Mouse (Mus musculus): ENCODE data around the gene Adgrl2. TPM values are rescaled to one million over a fixed set of nuclear protein-coding genes. Genes with fewer than 3 reads are reported as not detected.

Adgrl2 gene
- polyA plus RNA-seq, 1 experiment from 2014 or later, result 132 TPM

DNA sequence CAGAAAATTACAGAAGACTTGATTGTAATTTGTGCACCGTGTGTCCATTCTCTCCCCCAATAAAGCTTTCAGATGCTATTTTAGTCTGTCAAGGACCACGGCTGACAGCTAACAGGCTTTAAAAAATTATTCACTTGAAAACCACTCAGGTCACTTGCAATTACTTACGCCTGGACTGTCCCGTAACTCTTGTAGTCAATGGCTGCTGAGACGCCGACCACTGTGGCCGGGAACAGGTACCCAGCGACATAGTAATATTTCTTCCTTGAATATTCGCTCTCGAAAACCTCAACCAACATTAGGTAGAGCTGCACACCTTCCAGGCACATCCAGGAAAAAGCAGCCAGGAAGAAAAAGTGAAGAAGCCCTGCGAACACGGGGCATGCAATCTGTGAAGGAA, 155.2 kb downstream of the Adgrl2 start:
- Histone ChIP-seq H3K36me3 (ENCODE audit: control insufficient read depth, insufficient read depth) (peaks cover 27% of the 10 kb centered on the region), H3K4me1 (replicated peaks; ENCODE audit: control insufficient read depth, insufficient read depth, low read length) (peaks cover 12% of the 10 kb centered on the region), H3K4me2 (ENCODE audit: low read length) (no peak overlapping the region)

DNA sequence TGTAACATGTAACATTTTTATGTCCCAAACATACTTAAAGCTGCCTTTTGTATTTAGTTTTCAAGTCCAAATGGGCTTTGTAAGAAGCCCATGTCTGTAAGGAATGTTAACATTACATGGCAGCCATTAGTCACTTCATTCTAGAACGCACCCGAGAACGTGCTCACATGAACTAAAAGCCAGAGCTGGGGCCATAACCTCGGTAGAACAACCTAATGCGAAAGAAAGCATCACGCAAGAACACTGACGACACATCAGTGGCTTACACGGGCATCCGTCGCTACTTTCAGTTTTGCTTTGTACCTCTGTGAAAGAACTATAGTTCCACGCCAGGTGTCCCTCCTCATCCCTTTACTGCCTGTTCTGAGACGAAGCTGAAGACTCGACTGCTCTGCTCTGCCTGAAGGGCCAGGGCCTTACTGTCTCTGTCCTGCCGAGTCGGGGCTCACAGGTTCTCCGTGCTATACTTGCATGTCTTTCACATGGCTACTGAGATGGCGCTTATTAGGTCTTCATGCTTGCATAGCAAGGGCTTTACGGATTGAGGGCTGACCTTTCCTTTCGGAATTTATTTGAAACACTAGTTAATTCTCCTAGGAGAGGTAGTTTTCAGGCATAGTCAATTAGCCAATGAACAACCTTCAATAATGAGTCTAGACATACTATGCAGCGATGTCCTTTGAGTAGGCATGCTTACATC, 157.1 kb downstream of the Adgrl2 start:
- Histone ChIP-seq H3K4me1 (replicated peaks; ENCODE audit: control insufficient read depth, insufficient read depth, low read length) (peaks cover 2% of the 10 kb centered on the region), H3K9me3 (ENCODE audit: control insufficient read depth, low read length) (no peaks in the 10 kb centered on the region), H3K4me2 (ENCODE audit: low read length) (no peak overlapping the region), H3K4me3 (replicated peaks; ENCODE audit: low read length) (no peak overlapping the region), H3K27ac (ENCODE audit: low read length) (no peak overlapping the region), H3K27me3 (replicated peaks; ENCODE audit: control insufficient read depth, insufficient read depth, low read length) (no peaks in the 10 kb centered on the region), H3K36me3 (ENCODE audit: control insufficient read depth, insufficient read depth) (peaks cover 27% of the 10 kb centered on the region), H3K9ac (replicated peaks; ENCODE audit: low read depth, low read length) (no peak overlapping the region)
- ATAC-seq, result no peak
- WGBS, result 93% methylated on average over 20 of the region's 20 CpGs

More for the DNA sequence above, 155.2 kb downstream of the Adgrl2 start:
- no peaks in the 10 kb centered on the region for H3K27me3 ChIP-seq (replicated peaks; ENCODE audit: control insufficient read depth, insufficient read depth, low read length)
- 83% methylated on average over 12 of the region's 12 CpGs for WGBS
- H3K9ac ChIP-seq (replicated peaks; ENCODE audit: low read depth, low read length), result no peak overlapping the region
- no peak overlapping the region for H3K27ac ChIP-seq (ENCODE audit: low read length)
- no peak for ATAC-seq
- H3K4me3 ChIP-seq (replicated peaks; ENCODE audit: low read length), result no peak overlapping the region
- no peaks in the 10 kb centered on the region for H3K9me3 ChIP-seq (ENCODE audit: control insufficient read depth, low read length)

DNA sequence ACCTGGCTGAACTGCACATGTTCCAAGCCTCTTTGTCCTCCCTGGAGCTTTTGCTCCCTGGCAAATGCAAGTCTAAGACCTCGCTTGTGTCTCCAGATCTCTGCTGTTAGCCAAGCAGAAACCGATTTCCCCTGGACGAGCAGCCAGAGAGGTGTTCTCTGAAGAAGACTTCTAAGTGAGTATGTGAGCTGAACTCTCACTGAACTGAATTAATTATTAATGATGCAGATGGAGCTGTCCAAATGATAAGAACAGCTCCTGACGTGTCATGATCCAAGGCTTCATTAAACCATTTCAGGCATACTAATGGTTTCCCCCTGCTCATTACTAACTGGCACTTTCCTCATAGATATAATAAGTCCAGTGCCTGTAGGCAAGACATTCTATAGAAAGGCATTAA, 158.4 kb downstream of the Adgrl2 start:
- H3K27ac ChIP-seq (ENCODE audit: low read length), result no peak overlapping the region
- H3K36me3 ChIP-seq (ENCODE audit: control insufficient read depth, insufficient read depth), result peaks cover 24% of the 10 kb centered on the region
- no peak overlapping the region for H3K9ac ChIP-seq (replicated peaks; ENCODE audit: low read depth, low read length)
- ATAC-seq, result no peak
- no peaks in the 10 kb centered on the region for H3K9me3 ChIP-seq (ENCODE audit: control insufficient read depth, low read length)
- H3K27me3 ChIP-seq (replicated peaks; ENCODE audit: control insufficient read depth, insufficient read depth, low read length), result no peaks in the 10 kb centered on the region
- 52% methylated on average over 4 of the region's 4 CpGs for WGBS
- H3K4me1 ChIP-seq (replicated peaks; ENCODE audit: control insufficient read depth, insufficient read depth, low read length), result no peaks in the 10 kb centered on the region
- H3K4me2 ChIP-seq (ENCODE audit: low read length), result no peak overlapping the region
- no peak overlapping the region for H3K4me3 ChIP-seq (replicated peaks; ENCODE audit: low read length)

DNA sequence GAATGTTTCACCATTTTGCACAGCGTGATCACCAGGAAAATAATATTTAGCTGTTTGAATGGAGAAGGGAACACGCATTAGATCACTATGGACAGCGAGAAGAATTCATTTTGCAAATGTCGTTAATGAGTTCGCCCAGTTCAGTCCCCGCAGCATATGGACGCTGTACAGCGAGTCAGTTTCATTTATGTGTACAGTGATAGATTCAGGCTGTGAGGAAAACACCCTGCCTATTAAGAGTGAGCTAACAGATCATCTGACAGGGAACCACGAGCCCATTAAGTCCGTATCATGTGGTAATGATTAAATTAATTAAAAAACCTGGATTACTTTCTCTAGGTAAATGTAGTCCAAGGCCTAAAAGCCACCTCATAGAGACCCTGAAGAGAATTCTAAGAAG, 161.8 kb downstream of the Adgrl2 start:
- Histone ChIP-seq H3K36me3 (ENCODE audit: control insufficient read depth, insufficient read depth) (peaks cover 6% of the 10 kb centered on the region), H3K9ac (replicated peaks; ENCODE audit: low read depth, low read length) (no peak overlapping the region), H3K4me1 (replicated peaks; ENCODE audit: control insufficient read depth, insufficient read depth, low read length) (no peaks in the 10 kb centered on the region), H3K27ac (ENCODE audit: low read length) (no peak overlapping the region), H3K27me3 (replicated peaks; ENCODE audit: control insufficient read depth, insufficient read depth, low read length) (no peaks in the 10 kb centered on the region), H3K4me2 (ENCODE audit: low read length) (no peak overlapping the region), H3K4me3 (replicated peaks; ENCODE audit: low read length) (no peak overlapping the region), H3K9me3 (ENCODE audit: control insufficient read depth, low read length) (no peaks in the 10 kb centered on the region)
- 56% methylated on average over 10 of the region's 10 CpGs for WGBS
- no peak for ATAC-seq

DNA sequence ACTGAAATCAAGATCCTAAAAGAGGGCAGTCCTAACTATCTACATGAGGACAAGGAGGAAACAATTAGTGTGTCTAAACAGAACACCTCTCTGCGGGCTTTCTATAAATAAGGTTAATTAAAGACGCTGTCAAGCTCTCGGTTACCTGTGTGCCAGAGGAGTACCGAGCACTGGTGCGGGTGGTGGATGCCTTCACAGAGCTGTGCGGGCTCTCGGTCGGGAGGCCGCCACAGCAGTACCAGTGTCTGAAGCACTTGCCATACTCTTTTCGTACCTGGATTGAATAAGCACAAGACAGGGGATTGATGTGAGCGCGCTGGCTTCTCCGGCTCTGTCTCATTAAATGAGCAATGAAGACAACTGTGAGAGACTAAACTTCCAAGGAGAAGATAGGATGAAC, 166.8 kb downstream of the Adgrl2 start:
- Histone ChIP-seq H3K4me2 (ENCODE audit: low read length) (no peak overlapping the region), H3K27ac (ENCODE audit: low read length) (no peak overlapping the region), H3K4me1 (replicated peaks; ENCODE audit: control insufficient read depth, insufficient read depth, low read length) (no peaks in the 10 kb centered on the region), H3K27me3 (replicated peaks; ENCODE audit: control insufficient read depth, insufficient read depth, low read length) (no peaks in the 10 kb centered on the region), H3K9me3 (ENCODE audit: control insufficient read depth, low read length) (no peaks in the 10 kb centered on the region), H3K36me3 (ENCODE audit: control insufficient read depth, insufficient read depth) (peaks cover 13% of the 10 kb centered on the region), H3K4me3 (replicated peaks; ENCODE audit: low read length) (no peak overlapping the region), H3K9ac (replicated peaks; ENCODE audit: low read depth, low read length) (no peak overlapping the region)
- ATAC-seq, result no peak
- WGBS, result 97% methylated on average over 13 of the region's 13 CpGs

DNA sequence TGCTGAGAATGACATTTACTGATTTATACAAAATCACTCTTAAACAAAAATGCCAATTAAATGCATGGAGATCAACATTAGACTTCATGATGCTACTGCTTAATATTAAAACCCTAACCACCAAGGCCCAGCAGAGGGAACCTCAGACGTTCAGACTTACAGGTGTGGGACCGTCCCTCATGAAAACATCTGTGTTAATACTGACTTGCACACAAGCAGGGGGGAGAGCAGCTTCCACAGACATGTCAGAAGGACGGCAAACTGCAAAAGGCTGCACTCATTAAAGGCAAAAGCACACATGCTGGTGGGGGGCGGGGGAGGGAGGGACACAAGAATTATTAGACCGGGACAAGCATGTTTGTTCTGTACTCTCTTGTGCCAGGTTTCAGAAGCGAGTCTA, 168.7 kb downstream of the Adgrl2 start:
- Histone ChIP-seq H3K4me2 (ENCODE audit: low read length) (no peak overlapping the region), H3K36me3 (ENCODE audit: control insufficient read depth, insufficient read depth) (peaks cover 24% of the 10 kb centered on the region), H3K4me3 (replicated peaks; ENCODE audit: low read length) (no peak overlapping the region), H3K9me3 (ENCODE audit: control insufficient read depth, low read length) (no peaks in the 10 kb centered on the region), H3K27me3 (replicated peaks; ENCODE audit: control insufficient read depth, insufficient read depth, low read length) (no peaks in the 10 kb centered on the region), H3K9ac (replicated peaks; ENCODE audit: low read depth, low read length) (no peak overlapping the region), H3K27ac (ENCODE audit: low read length) (no peak overlapping the region), H3K4me1 (replicated peaks; ENCODE audit: control insufficient read depth, insufficient read depth, low read length) (no peaks in the 10 kb centered on the region)
- WGBS, result 80% methylated on average over 6 of the region's 6 CpGs
- ATAC-seq, result no peak

DNA sequence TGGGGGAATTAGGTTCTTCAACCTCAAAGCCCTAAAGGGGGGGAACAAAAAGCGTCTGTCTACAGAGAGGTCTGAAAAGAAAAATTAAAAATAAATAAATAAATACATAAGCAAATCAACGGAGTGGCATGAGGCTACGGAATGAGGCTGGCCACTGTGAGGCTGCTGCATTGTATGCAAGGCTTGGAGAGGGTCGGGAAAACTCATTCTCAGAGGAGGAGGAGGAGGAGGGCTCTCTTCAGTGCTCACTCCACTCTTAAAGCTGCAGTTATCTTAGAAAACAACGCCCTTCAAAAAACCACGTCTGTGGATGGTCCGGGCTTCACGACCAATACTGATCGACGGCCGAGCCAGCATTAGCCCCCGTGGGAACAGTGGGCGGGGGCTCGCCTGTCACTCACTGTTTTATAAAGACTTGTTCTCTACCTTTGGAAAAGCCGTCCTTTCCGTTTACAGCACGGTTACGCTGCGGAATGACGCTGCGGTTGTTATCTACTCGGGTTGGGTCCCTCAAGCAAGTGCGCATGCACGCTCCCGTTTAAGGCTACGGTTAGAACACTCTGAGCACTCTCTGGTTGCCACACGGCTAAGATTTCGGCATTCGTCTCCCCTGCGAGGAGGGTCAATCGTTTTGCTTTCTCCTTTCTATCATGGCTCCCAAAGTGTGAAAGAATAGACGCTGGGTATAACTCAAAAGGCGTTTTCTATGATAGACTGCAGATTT, 170.9 kb downstream of the Adgrl2 start:
- Histone ChIP-seq H3K27ac (ENCODE audit: low read length) (no peak overlapping the region), H3K9ac (replicated peaks; ENCODE audit: low read depth, low read length) (no peak overlapping the region), H3K4me3 (replicated peaks; ENCODE audit: low read length) (no peak overlapping the region), H3K36me3 (ENCODE audit: control insufficient read depth, insufficient read depth) (peaks cover 26% of the 10 kb centered on the region), H3K9me3 (ENCODE audit: control insufficient read depth, low read length) (no peaks in the 10 kb centered on the region), H3K27me3 (replicated peaks; ENCODE audit: control insufficient read depth, insufficient read depth, low read length) (no peaks in the 10 kb centered on the region), H3K4me1 (replicated peaks; ENCODE audit: control insufficient read depth, insufficient read depth, low read length) (no peaks in the 10 kb centered on the region), H3K4me2 (ENCODE audit: low read length) (no peak overlapping the region)
- WGBS, result 88% methylated on average over 33 of the region's 33 CpGs
- ATAC-seq, result no peak

DNA sequence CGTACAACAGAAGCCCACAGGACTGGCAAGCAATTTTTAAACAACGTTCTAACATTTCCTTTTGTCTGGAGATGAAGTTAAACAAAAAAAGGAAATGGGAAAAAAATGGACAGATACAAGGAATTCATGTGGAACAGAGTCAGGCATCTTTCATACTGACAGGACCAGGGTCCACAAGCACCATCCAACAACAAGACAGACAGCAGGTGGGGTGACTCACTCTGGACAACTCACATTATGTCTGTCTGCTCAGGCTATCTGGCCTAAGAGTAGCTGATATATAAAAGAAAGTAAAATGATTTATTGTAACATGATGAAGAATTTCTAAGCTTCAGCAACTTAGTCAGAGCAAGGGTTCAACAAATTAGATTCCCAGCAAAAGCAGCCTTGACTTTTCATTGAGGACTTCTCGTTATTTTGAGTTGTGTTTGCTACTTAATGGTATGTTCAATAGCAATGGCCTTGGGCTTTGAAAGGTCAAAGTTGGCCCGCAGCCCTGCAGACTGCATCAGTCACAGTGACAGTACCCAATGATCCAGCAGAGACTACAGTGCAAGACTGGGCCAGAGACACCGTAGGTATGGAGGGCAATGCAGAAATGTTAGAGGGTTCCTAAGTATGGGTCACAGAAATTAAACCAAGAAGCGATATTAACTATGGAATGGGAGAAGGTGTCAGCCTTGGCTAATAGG, 171.8 kb downstream of the Adgrl2 start:
- H3K36me3 ChIP-seq (ENCODE audit: control insufficient read depth, insufficient read depth), result peaks cover 25% of the 10 kb centered on the region
- no peak for ATAC-seq
- no peak overlapping the region for H3K27ac ChIP-seq (ENCODE audit: low read length)
- no peaks in the 10 kb centered on the region for H3K9me3 ChIP-seq (ENCODE audit: control insufficient read depth, low read length)
- H3K4me3 ChIP-seq (replicated peaks; ENCODE audit: low read length), result no peak overlapping the region
- 92% methylated on average over 6 of the region's 6 CpGs for WGBS
- H3K9ac ChIP-seq (replicated peaks; ENCODE audit: low read depth, low read length), result no peak overlapping the region
- H3K4me2 ChIP-seq (ENCODE audit: low read length), result no peak overlapping the region
- no peaks in the 10 kb centered on the region for H3K27me3 ChIP-seq (replicated peaks; ENCODE audit: control insufficient read depth, insufficient read depth, low read length)
- no peaks in the 10 kb centered on the region for H3K4me1 ChIP-seq (replicated peaks; ENCODE audit: control insufficient read depth, insufficient read depth, low read length)

DNA sequence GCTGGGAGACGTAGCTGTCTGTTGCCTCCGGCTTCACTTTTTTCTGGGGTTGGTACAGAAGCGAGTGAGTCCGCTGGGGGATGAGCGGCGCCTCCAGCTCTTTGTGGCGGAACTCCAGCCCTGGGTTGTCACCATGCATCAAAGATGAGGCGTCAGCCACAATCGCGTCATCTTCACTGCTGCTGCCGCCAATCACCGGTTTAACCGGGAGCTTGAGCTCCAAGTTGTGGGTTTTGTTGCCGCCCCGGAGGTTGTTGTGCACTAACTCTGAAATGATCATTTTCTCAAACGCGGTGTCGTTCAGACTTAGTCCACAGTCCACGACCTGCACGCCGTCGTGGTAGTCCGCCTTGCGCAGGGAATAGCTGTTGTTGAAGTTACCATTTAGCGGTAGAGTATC, 172.9 kb downstream of the Adgrl2 start:
- H3K27me3 ChIP-seq (replicated peaks; ENCODE audit: control insufficient read depth, insufficient read depth, low read length), result no peaks in the 10 kb centered on the region
- no peak overlapping the region for H3K9ac ChIP-seq (replicated peaks; ENCODE audit: low read depth, low read length)
- no peak for ATAC-seq
- no peak overlapping the region for H3K4me2 ChIP-seq (ENCODE audit: low read length)
- no peak overlapping the region for H3K4me3 ChIP-seq (replicated peaks; ENCODE audit: low read length)
- peaks cover 18% of the 10 kb centered on the region for H3K36me3 ChIP-seq (ENCODE audit: control insufficient read depth, insufficient read depth)
- H3K9me3 ChIP-seq (ENCODE audit: control insufficient read depth, low read length), result no peaks in the 10 kb centered on the region
- no peak overlapping the region for H3K27ac ChIP-seq (ENCODE audit: low read length)
- WGBS, result 97% methylated on average over 25 of the region's 25 CpGs
- H3K4me1 ChIP-seq (replicated peaks; ENCODE audit: control insufficient read depth, insufficient read depth, low read length), result no peaks in the 10 kb centered on the region

All from forebrain, embryonic 16.5 days (tissue).